Mouse (Mus musculus): Measurements from ENCODE around the gene Brk1. TPM values are rescaled to one million over a fixed set of nuclear protein-coding genes. Genes with fewer than 3 reads are reported as not detected.

Brk1 gene
- polyA plus RNA-seq, 1 experiment from 2014 or later: 208 TPM

DNA sequence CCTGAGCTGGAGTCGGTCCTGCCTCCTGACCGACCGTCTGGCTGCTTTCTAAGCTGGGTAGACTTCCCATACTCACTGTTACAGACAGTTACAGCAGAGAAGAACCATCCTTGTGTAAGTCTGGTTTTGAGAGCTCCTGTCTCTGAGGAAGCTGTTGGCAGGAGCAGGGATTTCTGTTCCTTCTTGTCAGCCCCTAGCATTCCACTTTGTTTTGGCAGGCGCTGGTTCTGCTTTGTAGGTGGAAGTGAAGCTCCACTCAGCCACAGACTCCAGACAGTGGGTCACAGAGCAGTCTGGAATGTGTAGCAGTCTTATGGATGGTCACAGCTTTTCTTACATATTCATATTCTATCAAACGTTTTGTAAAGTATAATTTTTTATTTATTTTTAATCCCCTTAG, 25.8 kb downstream of the Brk1 start:
- Histone ChIP-seq H3K9me3 (no peaks in the 10 kb centered on the region), H3K27ac (replicated peaks) (no peak overlapping the region), H3K4me3 (no peak overlapping the region), H3K27me3 (replicated peaks; ENCODE audit: low read depth, poor library complexity, severe bottlenecking) (no peaks in the 10 kb centered on the region), H3K36me3 (replicated peaks) (peaks cover 86% of the 10 kb centered on the region), H3K4me1 (peaks cover 9% of the 10 kb centered on the region)
- no peak for DNase-seq (ENCODE audit: low spot score)
- WGBS: 85% methylated on average over 5 of the region's 5 CpGs

DNA sequence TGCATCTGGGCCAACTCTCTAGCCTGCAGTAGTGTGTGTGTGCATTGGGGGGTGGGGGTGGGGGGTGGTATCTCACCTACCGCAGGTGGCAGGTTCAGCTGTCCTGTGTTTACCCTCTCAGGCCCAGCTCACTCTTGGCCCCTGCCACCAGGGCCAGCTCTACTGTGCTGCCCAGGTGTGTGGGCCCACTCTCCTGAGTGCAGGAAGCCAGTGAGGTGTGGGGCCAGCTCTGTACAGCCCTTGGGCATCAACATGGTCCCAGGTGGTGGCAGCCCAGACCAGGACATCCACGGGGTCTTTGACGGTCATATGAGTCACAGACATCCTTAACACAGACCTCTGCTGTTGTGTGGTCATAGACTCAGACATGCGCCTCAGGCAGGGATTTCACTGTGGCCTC, 28.3 kb downstream of the Brk1 start:
- H3K36me3 ChIP-seq (replicated peaks): peaks cover 64% of the 10 kb centered on the region
- no peak for DNase-seq (ENCODE audit: low spot score)
- H3K4me1 ChIP-seq: no peaks in the 10 kb centered on the region
- H3K27me3 ChIP-seq (replicated peaks; ENCODE audit: low read depth, poor library complexity, severe bottlenecking): no peaks in the 10 kb centered on the region
- WGBS: 91% methylated on average over 4 of the region's 4 CpGs
- no peak overlapping the region for H3K27ac ChIP-seq (replicated peaks)
- H3K9me3 ChIP-seq: no peaks in the 10 kb centered on the region
- H3K4me3 ChIP-seq: no peak overlapping the region

DNA sequence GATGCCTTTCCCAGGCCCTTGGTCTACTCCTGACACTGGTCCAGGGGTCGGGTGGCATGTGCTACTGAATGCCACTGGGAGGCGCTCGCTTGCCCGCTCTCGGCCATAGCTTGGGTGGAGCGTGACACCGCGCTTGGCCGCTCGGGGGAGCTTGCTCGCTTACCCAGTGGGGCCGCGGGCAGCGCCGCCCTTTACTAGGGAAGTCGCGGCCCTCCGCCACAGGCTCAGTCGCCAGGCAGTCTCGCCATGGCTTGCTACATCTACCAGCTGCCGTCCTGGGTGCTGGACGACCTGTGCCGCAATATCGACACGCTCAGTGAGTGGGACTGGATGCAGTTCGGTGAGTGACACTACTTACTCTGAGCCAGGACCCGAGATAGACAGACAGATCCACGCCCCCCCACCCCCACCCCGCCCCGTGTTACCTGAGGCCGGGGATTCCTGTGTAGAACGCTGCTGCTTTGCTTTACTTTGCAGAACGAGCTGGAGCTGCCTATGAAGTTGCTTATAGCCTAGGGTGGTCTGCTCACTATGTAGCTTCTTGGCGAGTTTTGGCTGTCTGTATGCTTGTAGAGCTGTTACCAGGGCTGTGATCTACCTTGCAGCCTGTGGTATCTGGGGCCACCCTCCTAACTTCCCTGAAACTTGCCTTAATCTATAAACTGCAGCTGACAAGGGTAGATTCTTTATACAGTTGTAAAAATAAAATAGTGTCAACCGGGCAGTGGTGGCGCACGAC, 33.9 kb downstream of the Brk1 start, which contains the start of gene Irak2:
TSS of gene Irak2 (plus strand) at position 166 of the 739 bp plus-strand sequence.
- H3K36me3 ChIP-seq (replicated peaks): peaks cover 9% of the 10 kb centered on the region
- peak within 1 kb of the TSS; percentile 77 for H3K27ac ChIP-seq (replicated peaks)
- H3K4me1 ChIP-seq: peaks cover 7% of the 10 kb centered on the region; the same call in 1 of the 2 replicates
- H3K9me3 ChIP-seq: no peaks in the 10 kb centered on the region
- H3K27me3 ChIP-seq (replicated peaks; ENCODE audit: low read depth, poor library complexity, severe bottlenecking): no peaks in the 10 kb centered on the region
- 9% methylated on average over 37 of the region's 37 CpGs for WGBS
- H3K4me3 ChIP-seq: peak within 1 kb of the TSS; percentile 64
- peak; percentile 95 for DNase-seq (ENCODE audit: low spot score)

DNA sequence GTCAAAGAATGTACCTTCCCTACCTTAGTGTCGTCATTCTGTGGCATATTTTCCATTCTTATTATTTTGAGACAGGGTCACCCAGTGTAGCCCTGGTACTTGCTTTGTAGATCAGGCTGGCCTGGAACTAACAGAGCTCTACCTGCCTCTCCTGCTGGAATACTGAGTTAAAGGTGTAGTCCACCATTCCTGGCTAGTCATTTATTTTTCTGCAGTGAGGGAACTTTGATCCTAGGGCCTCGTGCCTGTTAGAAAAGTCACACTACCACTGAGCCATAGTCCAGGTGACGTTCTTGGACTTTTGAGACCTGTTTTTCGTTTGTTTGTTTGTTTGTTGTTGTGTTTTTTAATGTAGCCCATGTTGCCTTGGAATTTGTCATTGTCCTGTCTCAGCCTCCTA, 34.6 kb downstream of the Brk1 start:
- no peak overlapping the region for H3K27ac ChIP-seq (replicated peaks)
- no peaks in the 10 kb centered on the region for H3K9me3 ChIP-seq
- WGBS: 82% methylated on average over 4 of the region's 4 CpGs
- H3K4me1 ChIP-seq: peaks cover 7% of the 10 kb centered on the region; the same call in 1 of the 2 replicates
- 0 out of 2 replicates have a peak, but pooled peaks cover 3% of the 10 kb centered on the region for H3K36me3 ChIP-seq (replicated peaks)
- DNase-seq (ENCODE audit: low spot score): no peak
- H3K4me3 ChIP-seq: no peak overlapping the region
- no peaks in the 10 kb centered on the region for H3K27me3 ChIP-seq (replicated peaks; ENCODE audit: low read depth, poor library complexity, severe bottlenecking)

DNA sequence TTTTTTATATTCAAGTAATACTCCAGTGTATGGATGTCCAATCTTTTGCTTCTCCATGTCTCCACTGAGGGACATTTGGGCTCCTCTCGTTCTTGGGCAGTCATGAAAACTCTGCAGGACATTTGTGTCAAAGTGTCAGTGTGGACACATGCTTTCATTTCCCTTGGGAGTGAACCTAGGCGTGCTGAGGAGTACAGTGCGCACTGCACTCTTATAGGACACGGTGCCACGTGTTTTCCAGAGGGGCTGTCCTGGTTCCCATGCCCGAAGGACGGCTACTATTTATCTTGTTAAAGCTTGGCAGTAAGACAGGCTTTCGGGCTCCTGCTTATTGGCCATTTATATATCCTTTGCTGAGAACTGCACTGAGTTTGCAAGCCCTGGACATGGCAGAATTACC, 38.0 kb downstream of the Brk1 start:
- Histone ChIP-seq H3K4me1 (peaks cover 7% of the 10 kb centered on the region; the same call in 1 of the 2 replicates), H3K27ac (replicated peaks) (no peak overlapping the region), H3K4me3 (no peak overlapping the region), H3K36me3 (replicated peaks) (no peaks in the 10 kb centered on the region), H3K9me3 (no peaks in the 10 kb centered on the region), H3K27me3 (replicated peaks; ENCODE audit: low read depth, poor library complexity, severe bottlenecking) (no peaks in the 10 kb centered on the region)
- DNase-seq (ENCODE audit: low spot score): no peak
- 91% methylated on average over 8 of the region's 8 CpGs for WGBS

- WGBS: 88% methylated on average over 4 of the region's 4 CpGs
- H3K27ac ChIP-seq (replicated peaks): no peak overlapping the region
- H3K4me3 ChIP-seq: no peak overlapping the region
- peaks cover 7% of the 10 kb centered on the region; the same call in 1 of the 2 replicates for H3K4me1 ChIP-seq
- H3K9me3 ChIP-seq: no peaks in the 10 kb centered on the region
- no peaks in the 10 kb centered on the region for H3K36me3 ChIP-seq (replicated peaks)
- no peak for DNase-seq (ENCODE audit: low spot score)
- no peaks in the 10 kb centered on the region for H3K27me3 ChIP-seq (replicated peaks; ENCODE audit: low read depth, poor library complexity, severe bottlenecking)
Observed at GRCm38 (mm10) chr6:113643021-113643420, 38.4 kb downstream of the Brk1 start.

- peaks cover 3% of the 10 kb centered on the region for H3K4me1 ChIP-seq
- no peak for DNase-seq (ENCODE audit: low spot score)
- H3K9me3 ChIP-seq: no peaks in the 10 kb centered on the region
- H3K36me3 ChIP-seq (replicated peaks): no peaks in the 10 kb centered on the region
- H3K27ac ChIP-seq (replicated peaks): no peak overlapping the region
- no peaks in the 10 kb centered on the region for H3K27me3 ChIP-seq (replicated peaks; ENCODE audit: low read depth, poor library complexity, severe bottlenecking)
- no peak overlapping the region for H3K4me3 ChIP-seq
- 94% methylated on average over 2 of the region's 2 CpGs for WGBS
Observed at GRCm38 (mm10) chr6:113643967-113644366, 39.4 kb downstream of the Brk1 start.

DNA sequence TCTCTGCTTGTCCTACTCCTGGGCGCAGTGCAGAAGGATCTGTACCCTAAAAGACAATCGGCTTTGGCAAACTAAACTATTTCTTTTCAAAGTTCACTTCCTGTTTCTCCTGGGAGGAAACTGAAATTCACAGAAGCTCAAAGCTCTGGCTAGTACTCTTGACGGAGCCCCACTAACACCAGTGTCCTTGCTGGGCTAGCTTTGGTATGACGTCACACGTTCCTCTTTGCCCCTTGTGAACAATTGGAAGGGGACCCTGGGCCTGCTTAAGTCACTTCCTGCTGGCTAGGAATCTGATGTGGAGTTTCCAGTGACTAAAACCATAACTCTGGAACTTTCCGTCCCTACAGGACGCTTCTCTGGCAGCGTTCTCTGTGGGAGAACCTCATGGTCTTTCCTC, 40.2 kb downstream of the Brk1 start:
- no peak overlapping the region for H3K4me3 ChIP-seq
- 86% methylated on average over 8 of the region's 8 CpGs for WGBS
- H3K27ac ChIP-seq (replicated peaks): no peak overlapping the region
- H3K36me3 ChIP-seq (replicated peaks): no peaks in the 10 kb centered on the region
- no peak for DNase-seq (ENCODE audit: low spot score)
- H3K27me3 ChIP-seq (replicated peaks; ENCODE audit: low read depth, poor library complexity, severe bottlenecking): no peaks in the 10 kb centered on the region
- H3K9me3 ChIP-seq: no peaks in the 10 kb centered on the region
- H3K4me1 ChIP-seq: peaks cover 5% of the 10 kb centered on the region

GRCm38 (mm10) chr6:113649346-113650196, 45.0 kb downstream of the Brk1 start:
- Histone ChIP-seq H3K4me3 (no peak overlapping the region), H3K27me3 (replicated peaks; ENCODE audit: low read depth, poor library complexity, severe bottlenecking) (no peaks in the 10 kb centered on the region), H3K4me1 (peaks cover 5% of the 10 kb centered on the region), H3K9me3 (no peaks in the 10 kb centered on the region), H3K27ac (replicated peaks) (no peak overlapping the region), H3K36me3 (replicated peaks) (no peaks in the 10 kb centered on the region)
- no peak for DNase-seq (ENCODE audit: low spot score)
- 87% methylated on average over 7 of the region's 7 CpGs for WGBS

GRCm38 (mm10) chr6:113650197-113650640, 45.6 kb downstream of the Brk1 start:
- H3K27me3 ChIP-seq (replicated peaks; ENCODE audit: low read depth, poor library complexity, severe bottlenecking): no peaks in the 10 kb centered on the region
- H3K36me3 ChIP-seq (replicated peaks): no peaks in the 10 kb centered on the region
- H3K4me1 ChIP-seq: peaks cover 5% of the 10 kb centered on the region
- 81% methylated on average over 4 of the region's 4 CpGs for WGBS
- no peak overlapping the region for H3K27ac ChIP-seq (replicated peaks)
- no peak for DNase-seq (ENCODE audit: low spot score)
- H3K9me3 ChIP-seq: no peaks in the 10 kb centered on the region
- no peak overlapping the region for H3K4me3 ChIP-seq

DNA sequence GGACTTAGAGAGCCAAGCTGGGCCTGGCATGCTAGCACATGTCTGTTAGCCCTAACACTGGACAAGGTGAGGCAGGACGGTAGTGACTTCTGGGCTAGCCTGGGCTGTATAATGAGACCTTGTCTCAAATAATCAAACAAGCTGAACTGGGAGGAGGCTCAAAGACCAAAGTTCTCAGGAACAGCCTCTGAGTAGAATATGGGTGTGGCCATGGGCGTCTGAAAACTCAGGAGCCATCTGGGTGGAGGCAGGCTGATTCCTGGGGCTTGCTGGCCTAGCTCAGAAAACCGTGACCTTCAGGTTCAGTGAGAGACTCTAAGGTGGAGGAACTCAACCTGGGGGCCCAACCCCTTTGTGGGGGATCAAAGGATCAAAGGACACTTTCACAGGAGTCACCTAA, 47.1 kb downstream of the Brk1 start:
- no peak for DNase-seq (ENCODE audit: low spot score)
- Histone ChIP-seq H3K4me1 (peaks cover 5% of the 10 kb centered on the region), H3K4me3 (no peak overlapping the region), H3K27ac (replicated peaks) (no peak overlapping the region), H3K27me3 (replicated peaks; ENCODE audit: low read depth, poor library complexity, severe bottlenecking) (no peaks in the 10 kb centered on the region), H3K36me3 (replicated peaks) (no peaks in the 10 kb centered on the region), H3K9me3 (no peaks in the 10 kb centered on the region)
- WGBS: 72% methylated on average over 3 of the region's 3 CpGs

GRCm38 (mm10) chr6:113653551-113653950, 49.0 kb downstream of the Brk1 start:
- 93% methylated on average over 7 of the region's 7 CpGs for WGBS
- no peak for DNase-seq (ENCODE audit: low spot score)
- H3K4me1 ChIP-seq: peaks cover 11% of the 10 kb centered on the region
- H3K36me3 ChIP-seq (replicated peaks): no peaks in the 10 kb centered on the region
- H3K4me3 ChIP-seq: no peak overlapping the region
- H3K9me3 ChIP-seq: no peaks in the 10 kb centered on the region
- no peak overlapping the region for H3K27ac ChIP-seq (replicated peaks)
- no peaks in the 10 kb centered on the region for H3K27me3 ChIP-seq (replicated peaks; ENCODE audit: low read depth, poor library complexity, severe bottlenecking)
